Mouse (Mus musculus) R1 (cell line): Measurements from ENCODE around the gene Prkd2.

Experiments used
- DNase-seq: peaks from one replicate; pipeline ENCODE4 v3.0.0-alpha.2; 2018; ENCODE audit warnings: low read depth, low spot score

Prkd2 gene

GRCm38 (mm10) chr7:16859902-16860651 is 17.4 kb downstream of the Prkd2 start:
- peak; percentile 82 for DNase-seq

GRCm38 (mm10) chr7:16867488-16867887 is 24.8 kb downstream of the Prkd2 start:
- no peak for DNase-seq

- DNase-seq, result peak; percentile 96
Observed at GRCm38 (mm10) chr7:16869497-16869896, 26.8 kb downstream of the Prkd2 start.

GRCm38 (mm10) chr7:16871600-16871999 is 28.9 kb downstream of the Prkd2 start:
- peak; percentile 64 for DNase-seq

GRCm38 (mm10) chr7:16872478-16872877 is 29.8 kb downstream of the Prkd2 start:
- DNase-seq, result no peak

DNA sequence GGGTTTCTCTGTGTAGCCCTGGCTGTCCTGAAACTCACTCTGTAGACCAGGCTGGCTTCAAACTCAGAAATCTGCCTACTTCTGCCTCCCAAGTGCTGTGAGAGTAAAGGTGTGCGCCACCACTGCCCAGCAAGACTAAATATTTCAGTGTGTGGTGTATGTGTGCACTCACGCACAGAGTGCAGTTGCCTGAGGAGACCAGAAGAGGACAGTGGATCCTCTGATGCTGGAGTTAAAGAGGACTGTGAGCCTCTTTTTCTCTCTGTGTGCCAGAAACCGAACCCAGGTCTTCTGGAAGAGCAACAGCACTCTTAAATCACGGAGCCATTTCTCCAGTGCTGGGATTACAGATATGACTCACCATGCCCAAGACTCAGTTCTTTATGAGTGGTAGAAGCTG is 30.7 kb downstream of the Prkd2 start:
- DNase-seq, result no peak

GRCm38 (mm10) chr7:16874190-16874589 is 31.5 kb downstream of the Prkd2 start:
- peak; percentile 89 for DNase-seq

DNA sequence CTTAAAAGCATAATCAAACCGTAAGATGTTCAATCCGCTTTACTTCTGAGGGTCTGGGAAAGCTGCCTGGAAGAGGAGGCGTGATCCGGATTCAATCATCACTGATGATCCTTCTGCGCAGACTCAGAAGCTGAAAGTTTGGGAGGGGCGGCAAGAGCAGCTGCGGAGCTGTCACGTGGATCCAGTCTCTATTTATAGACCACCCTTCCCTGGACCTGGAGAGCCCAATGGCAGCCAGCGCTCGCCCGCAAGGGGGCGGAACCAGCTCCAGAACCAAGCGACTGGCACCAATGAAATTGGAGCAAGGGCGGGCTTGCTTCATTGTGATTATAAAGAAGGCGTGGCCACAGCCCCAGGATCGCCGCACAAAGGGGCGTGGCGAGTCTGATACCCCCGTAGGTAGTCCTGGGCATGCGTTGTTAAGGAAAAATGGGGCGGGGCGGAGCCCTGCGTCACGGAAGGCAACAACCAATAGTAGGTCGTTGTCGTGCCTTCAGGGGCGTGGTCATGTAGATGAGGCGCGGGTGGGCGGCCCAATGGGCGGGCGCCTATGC is 32.1 kb downstream of the Prkd2 start:
- DNase-seq, result peak; percentile 100

DNA sequence AGATGAGACGGTGACA is 32.4 kb downstream of the Prkd2 start, which contains the start of gene Dact3:
Gene Dact3, plus strand, starts transcription at position 8 of the 16 bp plus-strand sequence.
- DNase-seq, result no peak

DNA sequence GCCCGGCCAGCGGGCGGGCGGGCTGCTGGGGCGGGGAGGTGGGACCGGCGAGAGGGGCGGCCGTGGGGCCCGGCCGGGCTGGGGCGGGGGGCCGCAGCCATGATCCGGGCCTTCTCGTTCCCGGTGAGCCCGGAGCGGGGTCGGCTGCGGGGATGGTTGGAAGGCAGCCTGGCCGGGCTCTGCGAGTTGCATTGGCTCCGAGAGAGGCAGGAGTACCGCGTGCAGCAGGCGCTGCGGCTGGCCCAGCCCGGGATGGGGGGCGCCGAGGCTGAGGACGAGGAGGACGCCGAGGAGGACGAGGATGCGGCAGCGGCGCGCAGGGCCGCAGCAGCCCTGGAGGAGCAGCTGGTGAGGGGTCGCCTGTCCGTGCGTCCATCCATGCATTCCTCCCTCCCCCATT is 32.6 kb downstream of the Prkd2 start:
- DNase-seq, result no peak

GRCm38 (mm10) chr7:16876006-16876405 is 33.3 kb downstream of the Prkd2 start:
- no peak for DNase-seq

DNA sequence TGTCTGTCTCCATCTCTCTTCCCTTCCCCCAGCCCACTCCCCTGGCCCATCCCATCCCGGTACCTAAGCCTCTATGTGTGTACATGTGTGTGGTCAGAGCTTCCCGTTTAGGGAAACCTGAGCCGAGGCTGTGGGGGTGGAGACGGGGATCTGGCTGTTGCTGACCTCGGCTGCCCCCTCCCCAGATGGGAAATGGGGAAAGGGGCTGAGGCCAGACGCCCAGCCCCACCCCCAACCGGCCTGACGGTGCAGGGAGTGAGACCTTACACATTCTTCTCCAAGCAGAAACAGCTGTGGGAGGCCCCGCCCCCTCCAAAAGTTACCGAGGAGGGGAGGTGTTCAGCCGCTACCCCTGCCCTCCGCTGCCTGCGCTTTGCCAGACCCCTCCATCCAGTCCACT is 33.9 kb downstream of the Prkd2 start:
- DNase-seq, result peak; percentile 75

DNA sequence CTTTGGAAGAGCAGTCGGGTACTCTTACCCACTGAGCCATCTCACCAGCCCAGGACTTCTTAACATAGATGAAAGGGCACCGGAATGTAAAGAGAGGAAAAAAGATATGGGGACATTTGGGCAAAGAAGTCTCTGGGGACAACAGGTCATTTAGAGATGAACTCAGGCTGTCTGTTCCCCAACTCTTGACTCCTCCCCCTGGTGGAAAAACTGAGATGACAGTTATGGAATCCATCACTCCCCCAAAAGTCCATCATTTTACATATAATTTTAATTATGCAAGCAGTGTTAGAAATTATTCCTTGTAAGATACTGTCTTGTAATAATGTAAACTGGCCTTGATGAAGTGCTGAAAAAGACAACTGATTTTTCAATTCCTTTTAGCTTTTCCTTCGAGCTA is 35.0 kb downstream of the Prkd2 start:
- DNase-seq, result no peak

GRCm38 (mm10) chr7:16879796-16880547 is 37.3 kb downstream of the Prkd2 start:
- DNase-seq, result peak; percentile 64

- DNase-seq, result peak; percentile 60
Observed at GRCm38 (mm10) chr7:16880615-16881014, 37.9 kb downstream of the Prkd2 start.

DNA sequence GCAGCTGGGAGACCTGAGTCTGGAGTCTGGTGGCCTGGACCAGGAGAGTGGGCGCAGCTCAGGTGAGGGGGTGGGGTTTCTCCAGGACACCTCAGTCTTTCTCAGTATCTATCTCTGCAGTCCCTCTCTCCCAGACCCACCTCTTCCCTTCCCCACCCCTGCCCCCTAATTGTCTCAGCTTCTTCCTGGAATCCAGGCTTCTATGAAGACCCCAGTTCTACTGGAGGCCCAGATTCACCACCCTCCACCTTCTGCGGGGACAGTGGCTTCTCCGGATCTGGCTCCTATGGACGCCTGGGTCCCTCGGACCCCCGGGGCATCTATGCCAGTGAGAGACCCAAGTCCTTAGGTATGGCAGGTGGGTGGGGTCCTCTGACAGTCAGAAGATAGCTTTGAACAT is 40.5 kb downstream of the Prkd2 start:
- no peak for DNase-seq

GRCm38 (mm10) chr7:16884334-16884733 is 41.6 kb downstream of the Prkd2 start:
- DNase-seq, result no peak

DNA sequence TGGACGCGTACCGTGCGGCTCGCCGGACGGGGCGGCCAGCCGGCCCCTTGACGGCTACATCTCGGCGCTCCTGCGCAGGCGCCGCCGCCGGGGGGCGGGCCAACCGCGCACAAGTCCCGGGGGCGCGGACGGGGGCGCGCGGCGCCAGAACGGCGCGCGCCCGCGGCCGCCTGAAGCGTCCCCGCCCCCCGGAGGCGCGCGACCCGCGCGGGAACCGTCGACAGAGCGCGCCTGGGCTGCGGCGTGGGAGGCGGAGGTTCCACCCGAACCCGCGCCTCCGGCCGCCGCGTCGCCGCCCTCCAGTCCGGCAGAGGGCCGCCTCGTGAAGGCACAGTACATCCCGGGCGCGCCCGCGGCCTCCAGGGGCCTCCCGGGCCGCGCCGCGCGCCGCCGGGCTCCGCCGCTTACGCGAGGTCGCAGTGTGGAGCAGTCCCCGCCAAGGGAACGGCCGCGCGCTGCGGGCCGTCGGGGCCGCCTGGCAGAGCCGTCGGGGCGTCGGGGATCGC is 42.6 kb downstream of the Prkd2 start:
- DNase-seq, result peak; percentile 69

GRCm38 (mm10) chr7:16885905-16886304 is 43.2 kb downstream of the Prkd2 start:
- no peak for DNase-seq

- no peak for DNase-seq
Observed at GRCm38 (mm10) chr7:16890536-16890935, 47.8 kb downstream of the Prkd2 start.

DNA sequence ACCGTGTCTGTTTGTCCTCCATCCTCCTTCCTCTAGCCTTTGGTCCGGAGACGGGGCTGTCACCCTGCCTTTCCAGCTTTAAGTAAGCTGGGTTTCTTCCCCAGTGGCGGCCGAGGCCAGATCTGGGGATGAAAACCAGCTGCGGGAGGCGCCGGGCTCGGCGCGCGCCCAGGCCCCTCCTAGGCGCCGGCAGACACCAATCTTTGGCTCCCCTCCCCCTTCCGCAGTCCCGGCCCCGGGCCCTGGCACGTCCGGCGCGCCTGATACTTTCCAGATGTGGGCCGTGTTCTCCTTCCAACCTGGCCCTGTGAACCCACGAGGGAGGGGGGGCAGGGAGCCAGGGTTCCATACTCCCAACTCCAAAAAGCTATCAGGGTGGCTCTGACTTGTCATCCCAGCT is 48.2 kb downstream of the Prkd2 start:
- DNase-seq, result no peak

DNA sequence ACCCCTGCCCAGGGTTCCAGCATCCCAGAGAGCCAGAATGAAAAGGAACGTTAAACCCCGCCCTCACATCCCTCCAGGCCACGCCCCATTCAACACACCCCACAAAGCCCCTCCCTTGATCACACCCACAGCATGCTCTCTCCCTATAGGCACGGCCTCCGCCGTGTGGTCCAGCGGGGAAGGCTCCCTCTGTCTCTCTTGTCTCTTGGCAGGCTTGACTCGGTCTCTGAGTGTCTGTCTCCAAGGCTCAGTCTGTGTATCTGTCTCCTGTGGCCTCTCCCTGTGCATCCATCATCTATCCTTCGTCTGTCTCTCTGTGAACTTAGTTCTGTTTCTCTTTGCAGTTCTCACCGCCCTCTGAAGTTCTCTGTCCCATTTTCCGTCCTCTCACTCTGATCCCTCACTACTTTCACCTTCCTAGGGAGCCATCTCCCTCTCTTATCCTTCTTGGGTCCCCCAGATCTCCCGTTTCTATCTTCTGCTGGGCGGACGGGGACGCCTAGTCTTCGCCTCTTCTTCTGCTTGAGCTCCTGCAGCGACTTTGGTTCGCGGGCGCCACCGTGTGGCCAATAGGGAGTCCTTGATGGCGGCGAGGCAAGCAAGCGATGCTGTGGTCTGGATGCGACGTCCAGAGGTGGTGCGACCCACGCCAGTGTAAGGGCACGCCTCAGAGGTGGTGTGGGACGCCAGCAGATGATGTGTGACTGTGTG is 49.1 kb downstream of the Prkd2 start, which contains the start of gene Gng8:
Gene Gng8, plus strand, starts transcription at position 146 of the 711 bp plus-strand sequence.
- peak; percentile 93 for DNase-seq

GRCm38 (mm10) chr7:16892352-16892730 is 49.6 kb downstream of the Prkd2 start:
- no peak for DNase-seq
